Mouse (Mus musculus) layer of hippocampus, postnatal 10 days (tissue): ENCODE data around the gene Fam178b. TPM values are rescaled to one million over a fixed set of nuclear protein-coding genes. Genes with fewer than 3 reads are reported as not detected.

Source experiments
- DNase-seq, 2 experiments: peaks; one replicate each; pipeline ENCODE4 v3.0.0; 2021; ENCODE audit warnings: low spot score in 2 of 2
- long read RNA-seq: library from polyadenylated mRNA; stranded (forward); transcript quantifications from one replicate; pipeline ENCODE4 v2.0.0, GENCODE M21; 2023
- total RNA-seq, 2 experiments: library from RNA; stranded (reverse); gene quantifications; 2 replicates each; pipeline ENCODE4 v1.2.3; 2021

The Fam178b gene
- total RNA-seq: under 1 TPM in 1 of 2 experiments, not detected in 1; 0.78 TPM
- long read RNA-seq: 0 reads

DNA sequence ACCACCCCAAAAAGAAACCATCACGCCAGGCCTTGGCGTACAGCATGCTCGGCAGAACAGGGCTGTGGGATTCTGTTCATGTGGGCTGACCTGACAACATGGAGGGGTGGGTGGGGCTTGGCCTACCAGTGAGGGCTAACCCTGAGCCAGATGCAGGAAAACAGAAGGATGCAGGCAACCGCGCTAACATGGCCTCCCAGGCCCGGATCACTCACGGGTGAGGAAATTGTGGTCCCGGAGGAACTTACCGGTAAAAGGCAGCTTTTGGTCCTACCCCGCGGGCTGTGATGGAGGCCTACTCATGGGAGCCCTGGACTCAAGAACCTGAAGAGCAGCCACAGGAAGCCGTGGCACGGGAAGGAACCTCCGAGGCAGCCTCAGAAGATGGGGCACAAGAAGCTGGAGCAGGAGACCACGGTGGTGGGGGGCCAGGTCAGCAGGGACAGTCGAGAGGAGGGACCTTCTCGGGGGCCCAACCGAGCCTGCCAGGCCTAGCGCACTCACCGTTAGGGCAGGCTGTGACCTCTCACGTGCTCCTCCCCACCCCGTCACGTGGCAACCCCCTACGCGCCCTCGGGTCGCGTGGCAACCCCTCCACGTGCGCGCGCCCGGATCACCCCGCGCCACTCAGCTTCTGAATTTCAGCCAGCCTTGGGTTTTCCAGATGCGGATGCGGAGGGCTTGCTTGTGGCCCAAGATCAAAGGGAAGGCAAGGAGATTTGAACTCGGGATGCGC, at the start of gene Fam178b:
TSS of gene Fam178b (minus strand) at position 564 of the 736 bp plus-strand sequence.
- no peak for DNase-seq

DNA sequence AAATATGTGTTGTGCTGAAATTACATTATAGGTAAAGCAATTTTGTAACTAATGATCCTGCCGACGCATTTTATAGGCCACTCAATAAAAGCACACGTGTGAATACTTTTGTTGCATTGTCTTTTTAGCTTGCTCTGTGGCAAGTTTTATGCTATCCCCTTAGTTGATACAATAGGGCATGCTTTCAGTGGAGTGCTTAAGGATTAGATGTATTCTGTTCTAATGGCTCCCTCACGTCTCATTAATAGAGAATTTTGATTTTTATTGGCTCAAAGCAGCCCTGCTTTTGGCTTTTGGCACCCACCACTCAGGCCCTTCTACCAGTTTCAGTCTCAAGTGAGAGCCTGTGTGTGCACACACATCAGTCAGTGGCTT, 41.1 kb upstream of the Fam178b start:
- no peak for DNase-seq

DNA sequence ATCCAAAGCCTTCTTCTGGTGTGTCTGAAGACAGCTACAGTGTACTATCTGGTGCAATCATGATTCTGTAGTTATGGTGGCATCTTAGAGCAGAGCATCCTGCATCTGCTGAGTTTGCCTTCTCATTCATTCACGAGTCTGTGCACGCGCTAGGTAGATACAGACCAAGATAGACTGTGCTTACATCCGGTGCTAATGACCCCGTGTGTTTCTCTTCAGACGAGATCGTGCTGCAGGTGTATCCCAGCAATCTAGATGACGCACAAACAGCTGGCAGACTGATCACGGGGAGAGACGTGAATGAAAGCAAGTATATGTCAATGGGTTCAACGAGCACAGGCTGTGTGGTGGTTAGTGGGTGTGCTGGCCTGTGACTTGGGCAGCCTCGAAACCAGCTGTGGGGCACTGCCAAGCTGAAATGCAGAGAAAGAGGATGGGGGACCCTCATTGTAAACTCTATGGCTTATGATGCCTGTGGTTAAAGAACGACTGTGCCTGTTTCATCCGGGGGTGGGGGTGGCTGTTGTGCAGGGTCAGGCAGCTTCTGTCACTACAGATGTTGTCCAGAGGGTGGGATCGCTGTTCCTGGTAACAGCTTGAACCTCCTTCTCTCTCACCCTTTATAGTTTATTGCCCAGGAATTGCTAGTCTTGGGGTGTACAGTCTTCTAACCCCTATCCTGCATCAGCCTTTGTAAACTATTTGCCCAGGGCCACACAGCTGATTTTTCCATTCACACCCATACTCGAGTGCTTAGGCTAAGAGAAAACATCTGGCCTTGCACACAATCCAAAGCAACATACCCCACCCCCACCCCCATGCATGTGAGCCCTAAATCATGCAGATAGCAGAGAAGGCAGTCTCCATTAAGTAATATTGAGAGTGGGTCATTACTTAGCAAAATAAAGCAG, 40.4 kb upstream of the Fam178b start:
- no peak for DNase-seq

DNA sequence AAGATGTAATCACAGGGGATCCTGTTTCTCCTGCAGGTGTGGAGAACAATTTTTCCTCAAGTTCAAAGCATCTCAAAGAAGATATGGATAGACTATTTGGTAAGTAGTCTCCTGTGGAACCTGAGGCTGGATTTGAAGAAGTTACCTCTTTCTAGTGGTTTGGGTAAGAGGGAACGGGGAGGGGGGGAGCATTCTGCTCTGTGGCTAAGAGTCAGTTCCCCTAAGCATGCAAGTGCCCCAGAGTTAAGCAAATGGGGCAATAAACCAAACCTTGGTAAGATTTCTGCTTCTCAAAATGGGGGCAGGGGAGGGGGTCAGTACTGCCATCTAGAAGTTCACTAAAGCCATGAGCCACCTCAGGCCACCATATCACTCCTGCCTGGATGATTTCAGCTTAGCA, 35.8 kb upstream of the Fam178b start:
- no peak for DNase-seq

DNA sequence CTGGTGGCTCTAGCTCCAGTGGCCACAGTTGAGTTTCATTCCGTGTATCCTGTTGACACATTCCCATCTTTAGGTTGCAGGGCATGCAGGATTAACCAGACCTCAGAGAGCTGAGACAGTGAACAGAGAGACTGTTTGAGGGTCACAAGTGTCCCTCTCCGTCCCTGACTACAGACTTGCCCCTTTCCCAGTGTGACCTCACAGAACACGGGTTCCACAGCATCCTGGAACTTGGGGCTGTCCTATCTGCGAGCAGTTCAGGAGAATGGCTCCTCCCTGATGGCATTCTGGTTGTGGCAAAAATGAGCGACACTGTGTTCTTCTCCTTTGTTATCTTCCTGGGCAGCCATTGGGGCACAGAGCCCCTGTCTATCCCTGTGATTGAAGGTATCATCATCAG, 31.3 kb upstream of the Fam178b start, which contains the start of gene Actr1b:
TSS of gene Actr1b (minus strand) at position 112 of the 400 bp plus-strand sequence.
- no peak for DNase-seq

DNA sequence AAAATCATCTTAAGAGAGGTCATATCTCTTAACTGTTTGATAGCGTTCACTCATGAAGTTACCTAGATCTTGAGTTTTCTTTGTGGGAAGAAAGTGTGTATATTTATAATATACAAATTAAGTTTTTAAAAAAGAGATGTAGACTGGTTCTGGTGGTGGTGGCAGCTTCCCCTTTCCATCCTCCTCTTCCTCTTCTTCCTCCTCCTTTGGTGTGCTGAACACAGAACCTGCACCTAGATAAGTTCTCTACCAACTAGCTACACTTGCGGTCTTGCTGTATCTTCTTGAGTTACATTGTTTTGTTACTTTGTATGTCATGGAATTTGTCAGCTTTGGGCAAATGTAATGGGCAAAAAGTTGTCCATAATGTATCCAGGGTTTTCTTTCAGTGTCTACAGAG, 28.1 kb upstream of the Fam178b start:
- no peak for DNase-seq

DNA sequence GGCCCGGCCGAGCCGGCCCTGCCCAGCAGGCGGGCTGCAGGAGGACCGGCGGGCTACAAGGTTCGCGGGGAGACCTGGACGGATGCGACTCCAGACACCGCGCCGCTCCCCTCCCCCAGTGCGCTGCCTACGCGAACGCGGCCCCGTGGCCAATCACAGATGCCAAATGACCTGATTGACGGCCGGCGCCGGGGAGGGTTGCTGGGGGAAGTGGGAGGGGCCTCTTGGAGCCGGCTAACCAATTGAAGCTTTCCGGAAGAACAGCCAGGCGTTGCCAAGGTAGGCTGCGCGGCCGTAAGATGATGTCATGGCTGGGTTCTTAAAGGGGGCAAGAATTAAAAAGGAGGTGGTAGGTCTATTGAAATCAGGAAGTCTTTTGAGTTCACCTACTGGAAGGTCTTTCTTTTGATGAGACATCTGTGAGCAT, 26.9 kb upstream of the Fam178b start, which contains the start of gene 4933424G06Rik:
TSS of gene 4933424G06Rik (plus strand) at position 296 of the 427 bp plus-strand sequence.
- DNase-seq: peak; percentile 98

DNA sequence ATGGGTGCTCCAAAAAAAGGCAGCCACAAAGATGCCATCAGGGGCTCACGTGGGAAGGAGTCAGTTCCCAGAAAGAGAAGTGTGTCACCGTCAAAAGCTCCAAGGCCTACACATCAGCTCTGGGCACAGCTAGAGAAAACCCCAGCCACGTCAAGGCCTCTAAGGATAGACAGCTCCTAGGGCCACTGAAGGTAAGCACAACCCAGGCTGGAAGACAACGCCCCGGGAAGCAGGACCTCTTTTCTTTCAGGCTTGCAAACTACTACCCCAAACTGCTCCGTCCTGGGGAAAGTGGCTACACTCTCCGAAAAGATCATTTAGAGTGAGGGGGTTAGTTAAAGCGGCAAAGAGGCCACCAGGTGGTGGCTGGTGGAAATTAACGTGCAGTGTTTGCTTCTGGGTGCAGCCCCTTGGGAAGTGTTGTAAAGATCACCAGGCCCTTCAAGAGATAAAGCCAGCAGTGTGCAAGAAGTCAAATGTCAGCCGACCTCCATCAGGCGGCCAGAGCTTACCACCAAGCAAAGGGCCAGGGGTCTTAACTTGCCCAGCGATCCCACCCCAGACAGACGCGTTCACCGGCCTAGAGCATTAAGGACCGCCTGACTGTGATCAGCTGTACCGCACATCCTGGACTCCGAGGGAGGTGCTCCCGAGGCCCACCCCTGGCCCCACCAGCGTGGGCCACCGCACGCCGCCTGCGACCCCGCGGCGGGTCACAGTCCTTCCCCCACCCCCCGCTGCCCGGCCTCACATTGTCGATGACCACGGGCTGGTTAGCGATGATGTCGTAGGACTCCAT, 26.3 kb upstream of the Fam178b start:
- peak in 1 of 2 experiments; percentile 59 for DNase-seq

DNA sequence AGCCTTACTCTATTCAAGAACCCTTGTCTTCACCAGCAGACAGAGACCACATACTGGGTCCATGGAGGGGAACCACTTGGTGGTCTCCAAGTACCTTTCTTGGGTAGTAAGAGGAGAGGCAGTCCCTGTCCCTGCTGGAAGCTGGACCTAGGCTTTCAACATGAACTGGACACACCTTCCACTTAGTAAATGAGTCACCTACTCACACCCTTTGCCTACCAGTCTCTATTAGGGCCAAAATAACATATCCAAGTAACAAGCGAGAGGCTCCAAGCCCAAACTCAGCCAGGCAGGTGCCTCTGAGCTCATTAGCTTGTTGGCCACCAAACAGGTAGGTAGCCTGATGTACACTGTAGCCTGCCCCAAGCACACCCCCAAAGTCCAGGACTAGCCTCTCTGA, 25.6 kb upstream of the Fam178b start:
- no peak for DNase-seq

DNA sequence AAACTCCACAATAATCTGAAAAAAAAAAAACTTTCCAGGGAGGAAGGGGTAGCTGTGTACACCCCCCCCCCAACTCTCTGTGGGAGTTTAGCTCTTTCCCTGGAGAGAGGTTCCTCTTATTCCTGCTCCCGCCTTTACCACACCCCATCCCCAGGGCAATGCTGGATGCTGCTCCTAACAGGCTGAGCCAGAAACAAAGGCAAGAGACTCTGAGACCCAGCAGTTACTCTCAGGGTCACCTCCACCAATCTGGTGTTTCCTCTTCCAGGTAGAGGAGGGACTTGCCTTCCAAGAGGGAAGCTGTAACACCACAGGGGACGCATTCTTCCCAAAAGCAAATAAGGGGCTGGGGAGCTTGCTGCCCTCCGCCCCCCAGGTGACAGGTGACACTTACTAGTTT, 24.8 kb upstream of the Fam178b start:
- DNase-seq: no peak

DNA sequence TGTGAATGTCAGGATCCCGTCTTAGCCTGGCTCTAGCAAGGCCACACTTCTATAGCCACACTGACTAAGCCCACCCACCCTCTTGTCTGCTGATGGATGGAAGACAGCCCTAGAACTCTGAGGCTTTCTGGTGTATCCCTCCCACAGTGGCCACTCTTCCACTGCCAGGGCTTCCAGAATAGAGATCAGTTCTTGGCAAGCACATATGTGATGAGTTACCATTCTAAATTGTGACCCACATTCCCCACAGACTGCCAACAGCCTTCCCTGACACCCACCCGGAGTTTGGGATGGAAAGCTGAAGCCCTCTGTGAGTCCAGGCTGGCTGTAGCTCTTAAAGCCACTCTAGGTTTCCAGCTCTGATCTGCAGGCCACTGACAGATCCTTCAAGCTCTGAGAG, 24.2 kb upstream of the Fam178b start:
- no peak for DNase-seq

DNA sequence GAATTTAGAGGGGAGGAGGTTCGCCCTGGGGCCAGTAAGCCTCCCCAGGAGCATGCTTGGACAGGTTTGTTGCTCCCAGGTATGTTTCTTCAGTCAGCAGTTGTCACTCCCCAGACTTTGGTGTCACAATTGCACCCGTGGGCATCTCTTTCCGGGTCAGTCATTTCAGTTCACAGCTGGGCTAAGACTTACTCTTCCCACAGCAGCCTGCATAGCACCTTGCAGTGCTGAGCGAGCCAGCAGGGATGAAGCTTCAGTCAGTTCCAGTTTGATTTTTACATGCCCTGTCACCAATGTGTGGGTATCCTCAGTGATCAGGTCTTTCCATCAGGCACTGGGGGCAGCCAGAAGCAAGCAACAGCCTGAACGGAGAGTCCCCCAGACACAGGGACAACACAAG, 14.0 kb upstream of the Fam178b start:
- DNase-seq: no peak

DNA sequence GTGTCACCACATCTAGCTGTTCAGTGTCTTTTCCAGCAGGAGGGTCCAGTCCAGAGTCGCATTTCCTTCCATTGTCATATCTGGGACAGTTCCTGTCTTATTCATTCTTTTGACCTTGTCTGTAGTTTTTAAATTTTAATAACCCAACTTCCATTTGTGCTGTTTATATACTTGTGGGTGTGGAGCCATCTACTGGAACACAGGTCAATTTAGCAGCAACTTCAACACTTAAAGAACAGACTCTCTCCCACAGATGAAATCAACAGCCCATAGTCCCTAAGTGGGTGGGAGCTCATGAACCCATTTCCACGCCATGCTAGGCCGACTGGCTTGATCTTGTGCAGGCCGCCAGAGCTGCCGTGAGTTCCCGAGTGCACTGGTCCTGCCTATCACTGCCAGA, 13.4 kb upstream of the Fam178b start:
- DNase-seq: no peak

DNA sequence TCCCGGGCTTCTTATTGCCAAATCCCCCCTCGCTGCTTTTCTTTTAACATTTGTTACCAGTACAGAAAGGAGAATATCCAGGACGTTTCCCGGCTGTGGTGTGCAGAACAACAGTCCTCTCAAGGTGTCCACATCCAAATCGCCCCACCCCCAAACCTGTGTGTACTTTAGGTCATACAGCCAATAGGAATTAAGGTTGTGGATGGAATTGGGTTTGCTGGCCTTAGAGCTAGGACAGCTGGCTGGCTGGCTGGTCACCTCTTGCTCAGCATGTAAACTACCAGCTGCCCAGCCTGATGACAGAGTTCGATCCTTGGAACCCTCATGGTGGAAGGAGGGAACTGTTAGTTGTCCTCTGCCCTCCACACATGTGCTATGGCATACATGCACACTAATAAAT, 11.9 kb upstream of the Fam178b start:
- no peak for DNase-seq

DNA sequence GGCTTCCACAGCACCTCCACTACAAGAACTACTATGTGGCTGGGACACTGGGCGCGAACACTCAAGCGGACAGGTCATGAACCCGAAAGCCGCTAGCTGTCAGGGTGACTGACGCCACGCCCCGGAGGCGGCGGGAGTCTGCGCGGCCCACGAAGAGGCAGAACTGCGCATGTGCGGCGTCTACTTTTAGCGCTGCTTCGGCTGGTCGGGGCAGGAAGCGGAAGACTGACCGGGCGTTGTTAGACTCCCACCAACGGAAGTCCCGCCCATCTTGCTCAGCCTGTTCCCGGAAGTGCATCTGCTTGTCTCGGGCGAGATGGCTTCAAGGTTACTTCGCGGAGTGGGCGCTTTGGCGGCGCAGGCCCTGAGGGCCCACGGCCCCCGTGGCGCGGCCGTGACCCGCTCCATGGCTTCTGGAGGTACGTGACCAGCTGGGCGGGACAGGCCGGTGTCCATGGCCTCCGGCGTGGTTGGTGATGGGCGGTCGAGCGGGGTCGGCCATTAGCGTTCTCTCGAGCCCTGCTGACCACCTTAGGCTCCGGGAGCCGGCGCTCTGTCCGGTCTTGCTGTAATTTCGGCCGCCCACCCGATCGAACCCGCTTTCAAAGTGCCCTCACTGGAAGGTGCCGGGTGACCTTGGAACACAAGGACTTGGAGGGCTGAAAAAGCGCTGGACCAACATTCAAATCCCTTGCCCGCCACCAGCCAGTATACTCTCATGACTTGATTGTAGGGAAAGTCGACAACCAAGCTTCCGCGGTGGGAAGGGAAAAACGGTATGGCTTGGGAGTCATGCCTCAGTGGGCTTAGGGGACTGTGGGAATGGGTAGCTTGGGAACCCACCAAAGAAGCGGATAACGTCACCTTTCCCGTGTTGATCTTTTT, 8.5 kb upstream of the Fam178b start, which contains the start of gene Cox5b:
TSS of gene Cox5b (plus strand) at position 179 of the 885 bp plus-strand sequence.
- peak; percentile 95 to 96 for DNase-seq

DNA sequence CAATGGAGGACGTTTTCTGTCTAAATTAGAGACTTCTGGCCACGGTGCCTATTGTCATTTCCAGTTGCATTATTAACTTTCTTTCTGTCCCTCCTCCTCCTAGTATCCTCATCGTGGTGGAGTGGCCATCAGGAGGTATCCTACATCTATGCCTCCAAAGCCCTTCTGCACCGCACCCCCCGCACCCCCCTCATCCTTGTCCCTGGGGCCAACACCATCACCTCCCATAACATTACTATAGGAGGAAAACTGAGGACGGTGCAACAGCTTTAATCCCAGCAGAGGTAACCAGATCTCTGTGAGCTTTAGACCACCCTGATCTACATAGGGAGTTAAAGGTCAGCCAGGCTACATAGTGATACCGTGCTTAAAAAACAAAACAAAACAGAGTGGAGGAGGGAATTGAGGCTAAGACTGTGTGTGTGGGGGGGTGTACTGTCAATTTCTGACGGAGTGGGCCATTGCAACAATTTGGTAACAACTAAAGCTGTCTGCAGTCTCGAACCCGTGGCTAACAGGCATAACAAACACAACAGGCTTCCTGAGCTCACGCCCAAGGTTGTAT, 7.8 kb upstream of the Fam178b start:
- no peak for DNase-seq

DNA sequence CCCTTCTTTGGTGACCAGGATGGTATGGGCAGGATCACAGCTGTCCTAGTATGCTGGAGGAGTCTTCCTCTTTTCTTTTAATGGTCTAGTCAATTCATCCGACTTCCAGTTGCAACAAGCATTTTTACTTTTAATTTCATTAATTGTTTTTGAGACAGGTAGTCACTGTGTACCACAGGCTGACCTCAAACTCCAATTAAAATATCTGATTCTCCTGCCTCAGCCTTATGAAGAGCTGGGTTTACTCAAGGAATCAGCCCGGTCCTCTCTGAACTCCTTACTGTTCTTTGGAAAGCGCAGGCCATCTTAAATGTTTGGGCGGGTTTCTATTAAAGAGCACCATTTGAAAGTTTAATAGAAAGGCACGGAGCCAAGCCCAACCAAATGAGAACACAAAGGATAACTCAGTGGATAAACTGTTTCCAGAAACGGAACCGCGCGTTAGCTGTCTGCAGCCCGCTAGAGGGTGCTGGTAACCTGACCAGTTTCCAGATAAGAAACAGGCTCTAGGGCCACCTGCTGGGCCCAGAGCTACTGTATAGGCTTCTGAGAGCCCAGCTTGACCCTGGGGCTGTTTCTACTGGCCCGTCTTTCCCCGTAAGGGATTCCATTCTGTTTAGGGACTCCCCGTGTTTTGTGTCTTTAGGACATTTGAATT, 956 bp upstream of the Fam178b start:
- peak; percentile 79 to 86 for DNase-seq

DNA sequence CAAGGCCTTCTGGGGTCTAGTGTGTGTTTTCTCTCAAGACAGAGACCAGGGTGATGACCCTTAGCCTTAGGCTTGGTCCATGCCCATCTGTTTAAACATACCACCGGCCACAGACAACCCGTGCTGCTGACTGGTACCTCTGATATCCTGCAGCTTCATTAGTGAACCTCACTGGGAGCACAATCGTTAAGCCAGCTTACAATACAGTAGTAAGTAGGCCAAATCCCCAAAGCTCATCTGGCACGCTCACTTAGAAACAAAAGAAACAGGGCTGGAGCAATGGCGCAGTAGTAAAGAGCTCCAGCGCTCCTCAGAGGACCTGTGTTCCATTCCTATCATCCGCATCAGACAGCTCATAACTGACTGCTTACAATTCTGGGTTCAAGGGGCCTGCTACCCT, 2.1 kb downstream of the Fam178b start:
- no peak for DNase-seq

DNA sequence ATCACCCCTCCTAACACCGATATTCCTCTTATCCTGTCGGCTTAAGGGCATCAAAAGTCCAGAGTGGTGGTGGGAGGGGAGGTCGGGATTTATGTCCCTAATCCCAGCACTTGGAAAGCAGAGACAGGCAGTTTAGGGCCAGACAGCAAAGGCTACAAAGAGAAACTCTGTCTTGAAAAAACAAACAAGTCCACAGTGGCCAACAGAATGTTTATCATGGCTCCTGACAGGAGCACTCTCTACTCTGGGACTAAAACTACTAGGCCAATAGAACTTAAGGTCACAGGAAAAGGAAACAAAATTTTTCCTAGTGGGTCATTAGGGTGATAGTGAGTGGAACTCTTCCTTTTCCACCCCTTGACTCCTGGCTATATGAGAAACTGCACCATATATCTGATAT, 8.0 kb downstream of the Fam178b start:
- DNase-seq: no peak
